Mouse (Mus musculus): ENCODE measurements around the gene Tnk2.

The Tnk2 gene

DNA sequence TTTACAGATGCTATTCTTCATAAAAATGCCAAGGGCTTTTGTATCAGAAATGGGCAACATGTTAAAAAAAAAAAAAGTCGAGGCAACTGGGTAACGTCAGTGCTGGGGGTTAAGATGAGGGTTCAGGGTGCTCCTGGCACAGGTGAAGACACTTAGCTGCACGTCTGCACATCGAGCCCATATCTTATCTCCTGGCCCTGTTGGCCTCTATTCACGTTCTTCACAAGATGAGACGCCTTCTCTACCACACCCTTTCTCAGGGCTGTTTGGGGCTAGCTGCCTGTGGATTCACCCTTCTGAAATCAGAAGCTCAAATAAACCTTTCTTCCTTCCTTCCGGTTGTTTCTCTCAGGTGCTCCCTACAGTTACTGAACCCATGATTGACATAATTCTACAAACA is 79.5 kb downstream of the Tnk2 start:
- no peak for DNase-seq

- no peak for DNase-seq
These were observed 80.1 kb downstream of the Tnk2 start for GRCm38 (mm10) chr16:32723767-32724166.

- no peak for DNase-seq
These were observed 80.6 kb downstream of the Tnk2 start for GRCm38 (mm10) chr16:32724259-32724658.

GRCm38 (mm10) chr16:32726501-32726900 is 82.8 kb downstream of the Tnk2 start:
- no peak for DNase-seq

DNA sequence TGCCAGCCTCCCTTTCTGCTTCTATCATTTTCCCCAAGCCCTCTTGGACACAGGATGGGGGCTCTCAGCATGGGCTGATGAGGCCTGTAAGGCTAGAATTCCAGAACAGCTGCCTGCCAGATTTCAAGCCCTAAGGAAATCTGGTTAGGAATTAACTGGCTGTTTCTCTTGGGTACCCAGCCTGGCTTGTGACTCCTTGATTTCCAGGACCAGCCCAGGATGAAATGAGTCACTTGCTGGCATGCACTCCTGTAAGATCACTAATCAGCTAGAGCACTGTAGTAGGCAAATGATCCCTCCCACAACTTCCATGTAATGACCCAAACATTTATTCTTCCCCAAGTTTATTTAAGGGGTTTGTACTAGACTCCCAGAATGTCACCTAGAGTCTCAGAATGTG is 84.6 kb downstream of the Tnk2 start:
- no peak for DNase-seq

- DNase-seq = no peak
These were observed 85.1 kb downstream of the Tnk2 start for GRCm38 (mm10) chr16:32728730-32729129.
